Mouse (Mus musculus): Measurements from ENCODE around the gene Anln.
"Not testable (repeated sequence)": the region's sequence is repeated elsewhere in the genome, so short reads cannot be mapped to it uniquely, and the experiment has no call there.

Gene Anln

DNA sequence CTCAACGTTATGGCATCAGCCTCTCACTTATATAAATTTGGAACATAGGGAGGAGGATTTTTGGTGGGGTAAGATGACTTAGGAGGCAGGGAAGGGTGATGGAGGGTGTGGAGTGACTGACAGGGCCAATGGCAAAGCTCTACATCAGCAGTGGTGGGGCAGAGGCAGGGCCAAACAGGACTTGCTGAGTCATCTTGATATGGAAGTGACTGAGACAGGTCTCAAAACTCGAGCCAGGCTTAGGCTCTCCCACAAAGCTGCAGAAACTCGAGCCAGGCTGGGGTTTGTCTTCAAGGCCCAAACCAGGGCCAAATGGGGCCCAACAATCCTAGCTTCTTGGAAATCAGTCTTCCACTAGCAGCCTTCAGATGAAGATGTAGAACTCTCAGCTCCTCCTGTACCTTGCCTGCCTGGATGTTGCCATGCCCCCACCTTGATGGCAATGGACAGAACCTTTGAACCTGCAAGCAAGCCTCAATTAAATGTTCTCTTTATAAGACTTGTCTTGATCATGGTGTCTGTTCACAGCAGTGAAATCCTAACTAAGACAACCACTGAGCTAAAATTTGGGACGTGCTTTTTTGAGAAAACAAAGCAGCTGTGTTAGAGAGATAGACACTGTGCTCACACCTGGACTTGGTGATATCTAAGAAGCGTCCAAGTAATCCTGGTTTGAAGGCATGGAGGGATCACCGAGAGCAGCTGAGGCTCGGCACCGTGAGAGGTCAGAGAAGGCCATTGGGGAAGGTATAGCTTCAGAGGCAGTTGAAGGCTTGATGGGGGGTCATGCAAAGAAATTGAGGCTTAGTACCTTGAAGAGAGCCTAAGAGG is 66.4 kb downstream of the Anln start:
- DNase-seq (ENCODE audit: low spot score): no peak

- no peak for DNase-seq (ENCODE audit: low spot score)
Observed at GRCm38 (mm10) chr9:22319109-22319508, 69.9 kb downstream of the Anln start.

- DNase-seq (ENCODE audit: low spot score): not testable (repeated sequence)
Observed at GRCm38 (mm10) chr9:22316047-22316446, 72.9 kb downstream of the Anln start.

- no peak for DNase-seq (ENCODE audit: low spot score)
Observed at GRCm38 (mm10) chr9:22314066-22314465, 74.9 kb downstream of the Anln start.

DNA sequence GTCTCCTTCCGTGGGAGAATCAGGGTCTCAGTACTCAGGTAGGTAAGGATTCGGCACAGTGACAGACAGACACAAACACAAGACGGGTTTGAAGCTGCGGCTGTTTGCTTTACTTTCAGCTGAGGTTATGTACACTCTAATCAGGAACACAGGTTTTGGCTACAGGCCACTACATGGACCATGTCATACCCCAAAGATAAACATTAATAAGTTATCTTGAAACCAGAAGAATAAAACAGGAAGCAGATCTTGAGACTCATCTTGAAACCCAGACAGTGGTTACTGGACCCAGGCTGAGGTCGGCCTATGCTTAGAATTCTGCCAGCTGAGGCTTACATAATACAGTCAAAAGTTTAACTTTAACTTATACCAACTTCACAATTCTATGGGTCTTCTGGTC is 75.8 kb downstream of the Anln start:
- no peak for DNase-seq (ENCODE audit: low spot score)

- no peak for DNase-seq (ENCODE audit: low spot score)
Observed at GRCm38 (mm10) chr9:22309651-22310050, 79.3 kb downstream of the Anln start.

- DNase-seq (ENCODE audit: low spot score): not testable (repeated sequence)
Observed at GRCm38 (mm10) chr9:22307920-22308262, 81.1 kb downstream of the Anln start.

GRCm38 (mm10) chr9:22307156-22307919 is 81.7 kb downstream of the Anln start, which contains the start of gene Zfp810:
Zfp810 (minus strand) TSS chr9:22307648.
- DNase-seq (ENCODE audit: low spot score): peak; percentile 87

GRCm38 (mm10) chr9:22306726-22307125 is 82.3 kb downstream of the Anln start:
- DNase-seq (ENCODE audit: low spot score): no peak

DNA sequence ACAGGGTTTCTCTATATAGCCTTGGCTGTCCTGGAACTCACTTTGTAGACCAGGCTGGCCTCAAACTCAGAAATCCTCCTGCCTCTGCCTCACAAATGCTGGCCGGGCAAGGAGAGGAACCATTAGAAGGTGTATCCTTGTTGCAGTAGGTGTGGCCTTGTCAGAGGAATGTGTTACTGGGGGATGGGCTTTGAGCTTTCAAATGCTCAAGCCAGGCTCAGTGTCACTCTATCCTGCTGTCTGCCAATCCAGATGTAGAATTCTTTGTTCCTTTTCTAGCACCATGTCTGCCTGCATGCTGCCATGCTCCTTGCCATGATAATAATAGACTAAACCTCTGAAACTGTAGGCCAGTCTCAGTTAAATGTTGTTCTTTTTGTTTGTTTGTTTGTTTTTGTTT is 86.8 kb downstream of the Anln start:
- no peak for DNase-seq (ENCODE audit: low spot score)

Data from ovary, postnatal 36 days (tissue).